Mouse (Mus musculus) megakaryocyte, adult 5-6 weeks (primary cell): ENCODE results near the gene Zbtb45. TPM values are rescaled to one million over a fixed set of nuclear protein-coding genes. Genes with fewer than 3 reads are reported as not detected.
A peak's percentile ranks its signal among the peaks of the same experiment; 100 is the strongest.

Source experiments
- ATAC-seq: 2 replicates; pipeline ENCODE4 v1.8.0; 2016; ENCODE audit warnings: mild to moderate bottlenecking, inconsistent platforms; ENCODE audit not compliant: poor library complexity, severe bottlenecking
- total RNA-seq, 2 experiments: library from RNA; stranded (forward) in 1 of 2; stranded (reverse) in 1 of 2; fragments of 153-499, 151-499 nt in 1 of 2; fragments of 221-1000, 200-1000 nt in 1 of 2; gene quantifications; 2 replicates each; pipeline versions ENCODE4 v1.2.3 to v1.2.4; 2015 to 2017

The Zbtb45 gene
- total RNA-seq, 2 experiments from 2014 or later: 6.6 to 11.0 TPM

DNA sequence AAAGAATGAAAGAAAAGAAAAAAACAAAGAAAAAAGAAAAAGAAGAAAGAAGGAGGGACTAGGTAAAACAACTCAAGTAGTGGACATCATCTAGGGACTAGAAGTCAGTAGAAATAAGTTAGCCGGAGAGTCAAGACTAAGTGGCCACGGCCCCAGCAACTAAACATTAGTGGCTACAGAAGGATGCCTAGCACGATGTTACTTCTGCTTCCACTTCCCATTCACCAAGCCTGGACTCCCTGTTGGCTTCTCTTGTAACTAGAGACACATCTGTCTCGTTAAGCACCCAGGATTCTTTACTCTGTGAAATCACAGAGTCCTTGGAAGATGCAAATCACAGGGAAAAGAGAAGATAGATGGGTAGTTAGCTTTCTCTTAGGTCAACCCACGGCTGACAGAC lies 52.3 kb downstream of the Zbtb45 start:
- ATAC-seq: no peak

DNA sequence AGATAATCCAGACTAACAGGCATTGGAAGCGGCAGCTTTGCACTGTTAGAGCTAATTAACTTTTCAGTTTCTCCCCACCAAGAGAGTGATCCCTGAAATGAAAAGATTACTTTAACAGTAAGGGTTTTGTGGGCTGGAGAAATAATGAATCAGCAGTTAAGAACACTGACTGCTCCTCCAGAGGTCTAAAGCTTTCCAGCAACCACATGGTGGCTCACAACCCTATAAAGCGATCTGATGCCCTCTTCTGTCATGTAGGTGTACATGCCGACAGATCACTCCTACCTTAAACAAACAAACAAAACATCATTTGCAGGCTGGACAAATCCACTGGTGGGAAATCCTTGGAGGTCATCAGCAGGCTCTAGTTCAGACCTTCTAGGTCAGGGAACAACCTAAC lies 54.9 kb downstream of the Zbtb45 start:
- ATAC-seq: peak; percentile 48; the same call in 1 of the 2 replicates

Other genes with a start within 250 kb of the Zbtb45 start
- 0.27 TPM in 1 of 2 replicates, not detected in the other for gene Zscan18, start 206.4 kb downstream of the Zbtb45 start, total RNA-seq (2015)
- gene Zscan18, start 206.4 kb downstream of the Zbtb45 start, total RNA-seq (2017): 0.04 and 0.12 TPM in 2 replicates
- gene Zfp329, start 191.2 kb downstream of the Zbtb45 start, total RNA-seq (2015): 5.8 and 6.5 TPM in 2 replicates
- 8.6 and 9.3 TPM in 2 replicates for gene Zfp329, start 191.2 kb downstream of the Zbtb45 start, total RNA-seq (2017)
- gene Zfp110, start 175.3 kb downstream of the Zbtb45 start, total RNA-seq (2015): 24.6 and 25.9 TPM in 2 replicates
- gene Zfp110, start 175.3 kb downstream of the Zbtb45 start, total RNA-seq (2017): 33.6 and 38.8 TPM in 2 replicates
- 3.5 and 4.8 TPM in 2 replicates for gene Zfp128, start 128.9 kb downstream of the Zbtb45 start, total RNA-seq (2015)
- 3.6 and 5.2 TPM in 2 replicates for gene Zfp128, start 128.9 kb downstream of the Zbtb45 start, total RNA-seq (2017)
- gene Zscan22, start 112.2 kb downstream of the Zbtb45 start, total RNA-seq (2015): 6.6 and 7.5 TPM in 2 replicates
- gene Zscan22, start 112.2 kb downstream of the Zbtb45 start, total RNA-seq (2017): 3.1 and 3.3 TPM in 2 replicates
- 1,879 and 1,910 TPM in 2 replicates for gene Rps5, start 87.7 kb downstream of the Zbtb45 start, total RNA-seq (2015)
- 1,118 and 1,375 TPM in 2 replicates for gene Rps5, start 87.7 kb downstream of the Zbtb45 start, total RNA-seq (2017)
- gene Rnf225, start 82.6 kb downstream of the Zbtb45 start, total RNA-seq (2015): 0.07 and 0.14 TPM in 2 replicates
- gene Rnf225, start 82.6 kb downstream of the Zbtb45 start, total RNA-seq (2017): 0.04 and 0.15 TPM in 2 replicates
- 2.3 and 2.4 TPM in 2 replicates for gene Zfp324, start 44.2 kb downstream of the Zbtb45 start, total RNA-seq (2015)
- 4.7 and 5.1 TPM in 2 replicates for gene Zfp324, start 44.2 kb downstream of the Zbtb45 start, total RNA-seq (2017)
- gene Zfp446, start 32.2 kb downstream of the Zbtb45 start, total RNA-seq (2015): 1.7 and 1.8 TPM in 2 replicates
- 0.92 and 2.2 TPM in 2 replicates for gene Zfp446, start 32.2 kb downstream of the Zbtb45 start, total RNA-seq (2017)
- gene Slc27a5, start 11.8 kb downstream of the Zbtb45 start, total RNA-seq (2015): not detected in 2 replicates
- not detected in 2 replicates for gene Slc27a5, start 11.8 kb downstream of the Zbtb45 start, total RNA-seq (2017)
- 137 and 186 TPM in 2 replicates for gene Trim28, start 10.9 kb downstream of the Zbtb45 start, total RNA-seq (2015)
- 207 and 222 TPM in 2 replicates for gene Trim28, start 10.9 kb downstream of the Zbtb45 start, total RNA-seq (2017)
- gene Chmp2a, start 24.8 kb upstream of the Zbtb45 start, total RNA-seq (2015): 239 and 269 TPM in 2 replicates
- gene Chmp2a, start 24.8 kb upstream of the Zbtb45 start, total RNA-seq (2017): 272 and 348 TPM in 2 replicates
- 92.1 and 97.9 TPM in 2 replicates for gene Ube2m, start 28.2 kb upstream of the Zbtb45 start, total RNA-seq (2015)
- 86.1 and 101 TPM in 2 replicates for gene Ube2m, start 28.2 kb upstream of the Zbtb45 start, total RNA-seq (2017)
- 0.16 and 0.52 TPM in 2 replicates for gene Mzf1, start 44.7 kb upstream of the Zbtb45 start, total RNA-seq (2015)
- 0.29 and 0.45 TPM in 2 replicates for gene Mzf1, start 44.7 kb upstream of the Zbtb45 start, total RNA-seq (2017)
- gene Vmn1r85, start 85.1 kb upstream of the Zbtb45 start, total RNA-seq (2015): not detected in 2 replicates
- gene Vmn1r85, start 85.1 kb upstream of the Zbtb45 start, total RNA-seq (2017): not detected in 2 replicates
- gene Vmn1r86, start 109.9 kb upstream of the Zbtb45 start, total RNA-seq (2015): not detected in 2 replicates
- not detected in 2 replicates for gene Vmn1r86, start 109.9 kb upstream of the Zbtb45 start, total RNA-seq (2017)
- gene Vmn1r87, start 130.1 kb upstream of the Zbtb45 start, total RNA-seq (2015): not detected in 2 replicates
- gene Vmn1r87, start 130.1 kb upstream of the Zbtb45 start, total RNA-seq (2017): not detected in 2 replicates
- gene Vmn1r88, start 149.5 kb upstream of the Zbtb45 start, total RNA-seq (2015): not detected in 2 replicates
- gene Vmn1r88, start 149.5 kb upstream of the Zbtb45 start, total RNA-seq (2017): not detected in 2 replicates
- gene Vmn1r89, start 203.0 kb upstream of the Zbtb45 start, total RNA-seq (2015): not detected in 2 replicates
- not detected in 2 replicates for gene Vmn1r89, start 203.0 kb upstream of the Zbtb45 start, total RNA-seq (2017)